In genomic region chr4:63389887-63390528, GRCm38 (mm10) we compare ENCODE assay signal across 13 mouse cellular contexts. TPM values are rescaled to one million over a fixed set of nuclear protein-coding genes. Genes with fewer than 3 reads are reported as not detected.
DNase-seq lines count a peak whose midpoint lies in the region; ATAC-seq and TF ChIP-seq lines count a peak whose summit lies in the region.
"Had no signal": no experiment of that assay in that cellular context is flagged by ENCODE, and none has a peak within 500 bp of the region (broad histone marks: within the 10 kb centered on the region; RNA-seq: fewer than 3 reads in every experiment).

No protein-coding gene starts in this region.

- no peaks in the 10 kb centered on the region for H3K9me3 ChIP-seq in heart, embryonic 12.5 days (replicated peaks)
- H3K9me3 ChIP-seq in forebrain, embryonic 10.5 days, result no peaks in the 10 kb centered on the region
- H3K9me3 ChIP-seq in hindbrain, postnatal 0 days (ENCODE audit: low read length), result no peaks in the 10 kb centered on the region
- no peaks in the 10 kb centered on the region for H3K9me3 ChIP-seq in midbrain, embryonic 14.5 days (ENCODE audit: control insufficient read depth, low read length)
- H3K9me3 ChIP-seq: embryonic facial prominence, embryonic 13.5 days had no signal

- 67% methylated on average over 11 of the region's 11 CpGs for WGBS in heart, embryonic 12.5 days
- WGBS in forebrain, embryonic 10.5 days, result 58% methylated on average over 11 of the region's 11 CpGs
- 36% methylated on average over 11 of the region's 11 CpGs for WGBS in hindbrain, postnatal 0 days
- WGBS in midbrain, embryonic 14.5 days, result 23% methylated on average over 11 of the region's 11 CpGs

- H3K36me3 ChIP-seq in heart, embryonic 12.5 days, result peaks cover 13% of the 10 kb centered on the region
- peaks cover 49% of the 10 kb centered on the region for H3K36me3 ChIP-seq in forebrain, embryonic 10.5 days (replicated peaks)
- peaks cover 2% of the 10 kb centered on the region; the same call in 1 of the 2 replicates for H3K36me3 ChIP-seq in hindbrain, postnatal 0 days (ENCODE audit: insufficient read depth, low read length)
- H3K36me3 ChIP-seq in midbrain, embryonic 14.5 days (ENCODE audit: control insufficient read depth, insufficient read depth, low read length), result peaks cover 15% of the 10 kb centered on the region

- peaks cover 25% of the 10 kb centered on the region for H3K4me1 ChIP-seq in heart, embryonic 12.5 days (replicated peaks)
- H3K4me1 ChIP-seq in forebrain, embryonic 10.5 days, result peaks cover 46% of the 10 kb centered on the region
- H3K4me1 ChIP-seq in hindbrain, postnatal 0 days (ENCODE audit: insufficient read depth, low read length), result peaks cover 8% of the 10 kb centered on the region; the same call in 1 of the 2 replicates
- H3K4me1 ChIP-seq in midbrain, embryonic 14.5 days (ENCODE audit: control insufficient read depth, insufficient read depth, low read length), result peaks cover 27% of the 10 kb centered on the region

- TF ChIP-seq CTCF in hindbrain, postnatal 0 days (IDR thresholded peaks at IDR 0.05; ENCODE audit: low read depth), result no peak

- no peaks in the 10 kb centered on the region for H3K27me3 ChIP-seq in heart, embryonic 12.5 days (replicated peaks)
- H3K27me3 ChIP-seq in forebrain, embryonic 10.5 days (ENCODE audit: poor library complexity, severe bottlenecking), result no peaks in the 10 kb centered on the region
- no peaks in the 10 kb centered on the region for H3K27me3 ChIP-seq in hindbrain, postnatal 0 days (ENCODE audit: insufficient read depth, low read length)
- H3K27me3 ChIP-seq in midbrain, embryonic 14.5 days (ENCODE audit: control insufficient read depth, insufficient read depth, low read length), result no peaks in the 10 kb centered on the region
- H3K27me3 ChIP-seq: embryonic facial prominence, embryonic 13.5 days had no signal

- H3K27ac ChIP-seq in heart, embryonic 12.5 days (ENCODE audit: poor library complexity, severe bottlenecking), result no peak overlapping the region
- H3K27ac ChIP-seq in forebrain, embryonic 10.5 days, result peak overlapping the region; percentile 78
- 0 out of 2 replicates have a peak overlapping the region, but pooled peaks have one; percentile 64 for H3K27ac ChIP-seq in hindbrain, postnatal 0 days
- peak overlapping the region; percentile 75 for H3K27ac ChIP-seq in midbrain, embryonic 14.5 days (replicated peaks; ENCODE audit: low read depth, low read length)

- ATAC-seq in heart, embryonic 12.5 days (ENCODE audit: insufficient number of reproducible peaks, low FRiP score), result no peak
- ATAC-seq in hindbrain, postnatal 0 days, result peak; percentile 77
- ATAC-seq in midbrain, embryonic 14.5 days (ENCODE audit: low FRiP score, low TSS enrichment), result peak; percentile 54

- H3K4me2 ChIP-seq in heart, embryonic 12.5 days, result no peak overlapping the region
- H3K4me2 ChIP-seq in hindbrain, postnatal 0 days (ENCODE audit: low read depth, low read length), result no peak overlapping the region
- H3K4me2 ChIP-seq in midbrain, embryonic 14.5 days (ENCODE audit: low read length), result no peak overlapping the region
- H3K4me2 ChIP-seq: embryonic facial prominence, embryonic 13.5 days had no signal

- H3K4me3 ChIP-seq in heart, embryonic 12.5 days, result no peak overlapping the region
- H3K4me3 ChIP-seq in forebrain, embryonic 10.5 days, result no peak overlapping the region
- no peak overlapping the region for H3K4me3 ChIP-seq in hindbrain, postnatal 0 days (ENCODE audit: low read length)
- no peak overlapping the region for H3K4me3 ChIP-seq in midbrain, embryonic 14.5 days (replicated peaks; ENCODE audit: low read depth, low read length)
- H3K4me3 ChIP-seq: embryonic facial prominence, embryonic 13.5 days had no signal

- H3K9ac ChIP-seq in heart, embryonic 12.5 days, result no peak overlapping the region
- no peak overlapping the region for H3K9ac ChIP-seq in hindbrain, postnatal 0 days (replicated peaks; ENCODE audit: low read length)
- H3K9ac ChIP-seq in midbrain, embryonic 14.5 days (replicated peaks; ENCODE audit: low read length), result 0 out of 2 replicates have a peak overlapping the region, but pooled peaks have one; percentile 18
- H3K9ac ChIP-seq: embryonic facial prominence, embryonic 13.5 days had no signal

- DNase-seq in heart, adult 11 months, result peak; percentile 94
- no peak for DNase-seq in forebrain, embryonic 10.5 days (ENCODE audit: extremely low spot score, low spot score)
- peak; percentile 14 for DNase-seq in hindbrain, postnatal 0 days (ENCODE audit: low spot score)
- peak; percentile 51 for DNase-seq in midbrain, embryonic 14.5 days
- no peak for DNase-seq in frontal cortex, postnatal 10 days (ENCODE audit: low spot score in 2 of 2)
- no peak for DNase-seq in layer of hippocampus, postnatal 36 days
- no peak for DNase-seq in frontal cortex, postnatal 36 days (ENCODE audit: low spot score in 2 of 2)
- DNase-seq: kidney, adult 11 months; lung, postnatal 14 days had no signal

RNA-seq across cellular contexts. Expression of gene Akna, which starts 13.1 kb away (rescaled TPM):
- polyA plus RNA-seq in heart, embryonic 12.5 days (2016; fragmentation: Nextera tagmentation; extraction: Ambion mirVana), result 3.0 and 3.3 TPM in 2 replicates
- polyA plus RNA-seq in forebrain, embryonic 10.5 days (2016; fragmentation: Nextera tagmentation; extraction: Ambion mirVana), result 10.2 and 13.1 TPM in 2 replicates
- total RNA-seq in hindbrain, postnatal 0 days (2014; rRNA removed), result 7.2 and 8.1 TPM in 2 replicates
- 2.7 and 3.2 TPM in 2 replicates for polyA plus RNA-seq in hindbrain, postnatal 0 days (2015; fragmentation: Nextera tagmentation; extraction: Ambion mirVana)
- polyA plus RNA-seq in midbrain, embryonic 14.5 days (2014; fragmentation: Nextera tagmentation; extraction: Ambion mirVana), result 3.0 and 6.1 TPM in 2 replicates
- 1 to 10 TPM; 2.8 to 3.0 TPM for total RNA-seq in layer of hippocampus, postnatal 36 days (2021)

RNA-seq across cellular contexts. Expression of gene Orm2, which starts 27.8 kb away (rescaled TPM):
- polyA plus RNA-seq in heart, embryonic 12.5 days (2016; fragmentation: Nextera tagmentation; extraction: Ambion mirVana), result not detected in 2 replicates
- polyA plus RNA-seq in forebrain, embryonic 10.5 days (2016; fragmentation: Nextera tagmentation; extraction: Ambion mirVana), result not detected in 2 replicates
- not detected in 2 replicates for total RNA-seq in hindbrain, postnatal 0 days (2014; rRNA removed)
- not detected in 2 replicates for polyA plus RNA-seq in hindbrain, postnatal 0 days (2015; fragmentation: Nextera tagmentation; extraction: Ambion mirVana)
- polyA plus RNA-seq in midbrain, embryonic 14.5 days (2014; fragmentation: Nextera tagmentation; extraction: Ambion mirVana), result not detected in 2 replicates
- not detected for total RNA-seq in layer of hippocampus, postnatal 36 days (2021)
- total RNA-seq: left cerebral cortex, adult 8-10 months had no signal
- polyA plus RNA-seq: embryonic facial prominence, embryonic 13.5 days; testis, adult 2 months had no signal

RNA-seq across cellular contexts. Expression of gene Orm3, which starts 34.0 kb away (rescaled TPM):
- polyA plus RNA-seq in heart, embryonic 12.5 days (2016; fragmentation: Nextera tagmentation; extraction: Ambion mirVana), result not detected in 2 replicates
- polyA plus RNA-seq in forebrain, embryonic 10.5 days (2016; fragmentation: Nextera tagmentation; extraction: Ambion mirVana), result not detected in 2 replicates
- total RNA-seq in hindbrain, postnatal 0 days (2014; rRNA removed), result not detected in 2 replicates
- not detected in 2 replicates for polyA plus RNA-seq in hindbrain, postnatal 0 days (2015; fragmentation: Nextera tagmentation; extraction: Ambion mirVana)
- not detected in 2 replicates for polyA plus RNA-seq in midbrain, embryonic 14.5 days (2014; fragmentation: Nextera tagmentation; extraction: Ambion mirVana)
- total RNA-seq in layer of hippocampus, postnatal 36 days (2021), result not detected
- total RNA-seq: left cerebral cortex, adult 8-10 months had no signal
- polyA plus RNA-seq: embryonic facial prominence, embryonic 13.5 days; testis, adult 2 months had no signal

RNA-seq across cellular contexts. Expression of gene Orm1, which starts 45.6 kb away (rescaled TPM):
- not detected in 2 replicates for polyA plus RNA-seq in heart, embryonic 12.5 days (2016; fragmentation: Nextera tagmentation; extraction: Ambion mirVana)
- not detected in 2 replicates for polyA plus RNA-seq in forebrain, embryonic 10.5 days (2016; fragmentation: Nextera tagmentation; extraction: Ambion mirVana)
- total RNA-seq in hindbrain, postnatal 0 days (2014; rRNA removed), result not detected in 2 replicates
- polyA plus RNA-seq in hindbrain, postnatal 0 days (2015; fragmentation: Nextera tagmentation; extraction: Ambion mirVana), result not detected in 2 replicates
- not detected in 2 replicates for polyA plus RNA-seq in midbrain, embryonic 14.5 days (2014; fragmentation: Nextera tagmentation; extraction: Ambion mirVana)
- not detected for total RNA-seq in layer of hippocampus, postnatal 36 days (2021)
- total RNA-seq: left cerebral cortex, adult 8-10 months had no signal
- polyA plus RNA-seq: embryonic facial prominence, embryonic 13.5 days; testis, adult 2 months had no signal

Comparison
In these comparisons a context has a peak if more than half of its experiments do, and no peak if none do; other contexts are left out.
1. DNase-seq: peak in heart, adult 11 months (single experiment), hindbrain, postnatal 0 days (single experiment) and midbrain, embryonic 14.5 days (single experiment); none in forebrain, embryonic 10.5 days (single experiment), frontal cortex, postnatal 10 days (0 of 2), layer of hippocampus, postnatal 36 days (0 of 2) and frontal cortex, postnatal 36 days (0 of 2).